Mouse (Mus musculus): Measurements from ENCODE around the gene Mt3. TPM values are rescaled to one million over a fixed set of nuclear protein-coding genes. Genes with fewer than 3 reads are reported as not detected.

Mt3 gene
- polyA plus RNA-seq, 1 experiment, result not detected

DNA sequence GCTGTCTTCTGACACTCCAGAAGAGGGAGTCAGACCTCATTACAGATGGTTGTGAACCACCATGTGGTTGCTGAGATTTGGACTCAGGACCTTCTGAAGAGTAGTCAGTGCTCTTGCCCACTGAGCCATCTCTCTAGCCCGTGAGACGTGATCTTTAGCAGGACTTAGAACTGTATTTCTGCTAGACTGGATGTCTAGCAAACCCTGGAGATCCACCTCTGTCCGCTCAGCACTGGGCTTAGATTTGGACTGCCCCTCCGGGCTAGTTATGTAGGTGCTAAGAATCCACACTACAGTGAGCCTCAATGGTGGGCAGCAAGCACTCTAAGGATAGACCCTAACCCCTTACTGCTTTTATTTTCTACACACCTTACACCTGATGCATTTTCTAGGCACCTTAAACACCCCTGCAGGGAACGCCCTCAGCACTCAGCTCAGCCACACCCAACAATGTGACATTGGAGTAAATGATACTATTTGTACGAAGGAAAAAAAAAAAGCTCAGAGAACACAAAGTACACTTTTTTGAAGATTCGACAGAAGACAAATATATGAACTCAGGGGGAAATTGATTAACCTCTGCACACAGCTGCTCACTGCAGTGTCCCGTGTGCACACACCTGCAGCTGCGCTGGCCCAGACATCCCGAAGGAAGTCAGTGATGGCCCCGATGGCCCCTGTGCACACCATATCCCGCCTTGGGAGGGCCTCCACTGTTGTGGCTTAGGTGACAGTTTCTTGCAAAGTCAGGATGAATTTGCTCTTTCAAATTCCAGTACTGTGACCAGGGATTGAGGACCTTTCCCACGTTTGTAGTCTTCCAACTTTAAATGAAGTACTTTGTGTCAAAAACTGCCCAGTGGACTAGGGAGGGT, 29.9 kb downstream of the Mt3 start:
- Histone ChIP-seq H3K27me3 (ENCODE audit: control insufficient read depth, insufficient read depth, insufficient read length) (no peaks in the 10 kb centered on the region), H3ac (ENCODE audit: control insufficient read depth, insufficient read length, low read depth) (no peak overlapping the region), H3K79me3 (ENCODE audit: low read depth) (peaks cover 5% of the 10 kb centered on the region), H3K79me2 (ENCODE audit: control insufficient read depth, insufficient read depth) (peaks cover 17% of the 10 kb centered on the region), H3K36me3 (ENCODE audit: control insufficient read depth, insufficient read depth) (peaks cover 8% of the 10 kb centered on the region), H3K4me3 (ENCODE audit: insufficient read depth, poor library complexity, severe bottlenecking) (no peak overlapping the region)
- TF ChIP-seq CTCF (IDR thresholded peaks at IDR 0.05; ENCODE audit: control insufficient read depth, insufficient read depth, insufficient read length), result no peak
- TF ChIP-seq MYOD1 (IDR thresholded peaks at IDR 0.05; ENCODE audit: control insufficient read depth, insufficient read length, low read depth), result no peak
- no peak for TF ChIP-seq CEBPB (IDR thresholded peaks at IDR 0.05; ENCODE audit: low read depth)
- TF ChIP-seq MYOG (IDR thresholded peaks at IDR 0.05; ENCODE audit: control insufficient read depth, extremely low read depth, insufficient read length), result no peak
- TF ChIP-seq USF1 (IDR thresholded peaks at IDR 0.05; ENCODE audit: low read depth), result no peak
- no peak for TF ChIP-seq FOSL1 (IDR thresholded peaks at IDR 0.05; ENCODE audit: insufficient read depth, low read length, poor library complexity, severe bottlenecking)
- TF ChIP-seq MAX (IDR thresholded peaks at IDR 0.05), result no peak

DNA sequence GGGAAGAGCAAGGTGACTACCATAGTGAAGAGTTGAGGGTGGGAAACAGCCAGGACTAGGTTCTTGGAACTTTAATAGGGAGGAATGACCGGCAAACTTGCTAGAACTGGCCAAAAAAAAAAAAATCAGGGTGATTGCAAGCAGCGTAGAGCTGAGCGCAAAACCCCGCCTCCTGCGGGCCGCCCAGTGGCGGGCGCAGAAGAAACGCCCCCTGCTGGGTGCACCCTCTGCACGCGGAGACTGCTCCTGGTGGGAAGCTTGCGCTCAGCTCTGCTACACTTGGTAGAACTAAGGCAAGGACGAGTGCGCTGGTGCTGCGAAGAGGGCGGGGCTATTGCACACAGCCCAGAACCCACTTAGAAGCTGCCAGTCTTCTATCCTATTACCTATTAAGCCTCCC, 30.7 kb downstream of the Mt3 start:
- no peak overlapping the region for H3K4me3 ChIP-seq (ENCODE audit: insufficient read depth, poor library complexity, severe bottlenecking)
- no peaks in the 10 kb centered on the region for H3K27me3 ChIP-seq (ENCODE audit: control insufficient read depth, insufficient read depth, insufficient read length)
- H3K79me2 ChIP-seq (ENCODE audit: control insufficient read depth, insufficient read depth), result peaks cover 17% of the 10 kb centered on the region
- TF ChIP-seq USF1 (IDR thresholded peaks at IDR 0.05; ENCODE audit: low read depth) (no peak), CTCF (IDR thresholded peaks at IDR 0.05; ENCODE audit: control insufficient read depth, insufficient read depth, insufficient read length) (peak; percentile 83), MAX (IDR thresholded peaks at IDR 0.05) (peak; percentile 44)
- H3K36me3 ChIP-seq (ENCODE audit: control insufficient read depth, insufficient read depth), result peaks cover 8% of the 10 kb centered on the region
- peak overlapping the region; percentile 10 for H3ac ChIP-seq (ENCODE audit: control insufficient read depth, insufficient read length, low read depth)
- H3K79me3 ChIP-seq (ENCODE audit: low read depth), result peaks cover 5% of the 10 kb centered on the region

DNA sequence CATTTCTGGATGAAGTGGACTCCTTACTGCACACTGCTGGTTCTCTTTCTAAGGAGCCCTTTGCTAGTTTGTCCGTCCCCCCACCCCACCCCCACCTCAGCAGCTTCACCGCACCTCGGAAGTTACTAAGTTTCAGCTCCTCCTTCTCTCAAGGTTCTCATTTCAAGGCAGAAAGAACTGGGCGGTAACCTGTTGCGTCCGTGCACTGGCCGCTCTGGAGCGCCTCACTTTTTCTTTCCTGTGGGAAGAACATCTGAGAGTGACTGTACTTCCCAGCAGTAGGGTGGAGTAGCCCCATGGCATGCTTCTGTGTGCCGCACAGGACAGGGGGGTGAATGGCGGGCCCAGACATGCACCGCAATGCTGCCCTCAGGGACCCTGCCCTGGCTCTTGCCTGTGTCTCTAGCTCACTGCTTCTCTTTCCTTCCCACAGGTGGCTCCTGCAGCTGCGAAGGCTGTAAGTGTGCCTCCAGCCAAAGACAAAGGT, 32.0 kb downstream of the Mt3 start:
- Histone ChIP-seq H3K79me3 (ENCODE audit: low read depth) (peaks cover 5% of the 10 kb centered on the region), H3ac (ENCODE audit: control insufficient read depth, insufficient read length, low read depth) (no peak overlapping the region), H3K36me3 (ENCODE audit: control insufficient read depth, insufficient read depth) (peaks cover 8% of the 10 kb centered on the region), H3K4me3 (ENCODE audit: insufficient read depth, poor library complexity, severe bottlenecking) (no peak overlapping the region), H3K27me3 (ENCODE audit: control insufficient read depth, insufficient read depth, insufficient read length) (no peaks in the 10 kb centered on the region), H3K79me2 (ENCODE audit: control insufficient read depth, insufficient read depth) (peaks cover 14% of the 10 kb centered on the region)
- TF ChIP-seq FOSL1 (IDR thresholded peaks at IDR 0.05; ENCODE audit: insufficient read depth, low read length, poor library complexity, severe bottlenecking), result no peak
- TF ChIP-seq USF1 (IDR thresholded peaks at IDR 0.05; ENCODE audit: low read depth), result no peak
- TF ChIP-seq MAX (IDR thresholded peaks at IDR 0.05), result no peak
- TF ChIP-seq CEBPB (IDR thresholded peaks at IDR 0.05; ENCODE audit: low read depth), result no peak
- TF ChIP-seq MYOD1 (IDR thresholded peaks at IDR 0.05; ENCODE audit: control insufficient read depth, insufficient read length, low read depth), result no peak
- no peak for TF ChIP-seq CTCF (IDR thresholded peaks at IDR 0.05; ENCODE audit: control insufficient read depth, insufficient read depth, insufficient read length)
- no peak for TF ChIP-seq MYOG (IDR thresholded peaks at IDR 0.05; ENCODE audit: control insufficient read depth, extremely low read depth, insufficient read length)

DNA sequence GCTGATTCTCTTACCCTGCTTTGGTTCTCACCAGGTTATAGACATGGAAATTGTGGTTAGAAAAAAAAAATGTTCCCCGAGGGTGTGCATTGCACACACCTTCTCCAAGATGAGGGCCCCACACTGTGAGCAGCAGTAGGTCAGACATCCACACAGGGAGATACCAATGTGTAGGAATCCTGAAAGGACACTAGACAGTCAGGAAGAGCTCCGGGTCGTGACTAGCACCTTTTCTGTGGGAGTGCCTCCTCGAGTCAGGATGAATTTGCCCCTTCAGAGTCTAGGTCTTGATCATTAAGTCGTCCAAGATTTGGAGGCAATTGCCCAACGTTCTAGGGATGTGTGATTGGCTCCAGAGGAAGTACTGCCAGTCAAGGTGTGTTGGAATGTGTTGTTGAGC, 33.4 kb downstream of the Mt3 start:
- Histone ChIP-seq H3K79me3 (ENCODE audit: low read depth) (no peaks in the 10 kb centered on the region), H3K27me3 (ENCODE audit: control insufficient read depth, insufficient read depth, insufficient read length) (no peaks in the 10 kb centered on the region), H3K4me3 (ENCODE audit: insufficient read depth, poor library complexity, severe bottlenecking) (no peak overlapping the region), H3K36me3 (ENCODE audit: control insufficient read depth, insufficient read depth) (no peaks in the 10 kb centered on the region), H3ac (ENCODE audit: control insufficient read depth, insufficient read length, low read depth) (no peak overlapping the region), H3K79me2 (ENCODE audit: control insufficient read depth, insufficient read depth) (peaks cover under 1% of the 10 kb centered on the region)
- TF ChIP-seq CEBPB (IDR thresholded peaks at IDR 0.05; ENCODE audit: low read depth) (no peak), MAX (IDR thresholded peaks at IDR 0.05) (no peak), USF1 (IDR thresholded peaks at IDR 0.05; ENCODE audit: low read depth) (no peak), FOSL1 (IDR thresholded peaks at IDR 0.05; ENCODE audit: insufficient read depth, low read length, poor library complexity, severe bottlenecking) (no peak), CTCF (IDR thresholded peaks at IDR 0.05; ENCODE audit: control insufficient read depth, insufficient read depth, insufficient read length) (no peak), MYOD1 (IDR thresholded peaks at IDR 0.05; ENCODE audit: control insufficient read depth, insufficient read length, low read depth) (no peak), MYOG (IDR thresholded peaks at IDR 0.05; ENCODE audit: control insufficient read depth, extremely low read depth, insufficient read length) (no peak)

- Histone ChIP-seq H3K79me2 (ENCODE audit: control insufficient read depth, insufficient read depth) (no peaks in the 10 kb centered on the region), H3K36me3 (ENCODE audit: control insufficient read depth, insufficient read depth) (no peaks in the 10 kb centered on the region), H3K27me3 (ENCODE audit: control insufficient read depth, insufficient read depth, insufficient read length) (no peaks in the 10 kb centered on the region), H3K79me3 (ENCODE audit: low read depth) (no peaks in the 10 kb centered on the region), H3K4me3 (ENCODE audit: insufficient read depth, poor library complexity, severe bottlenecking) (no peak overlapping the region), H3ac (ENCODE audit: control insufficient read depth, insufficient read length, low read depth) (no peak overlapping the region)
- peak; percentile 52 for TF ChIP-seq CTCF (IDR thresholded peaks at IDR 0.05; ENCODE audit: control insufficient read depth, insufficient read depth, insufficient read length)
- no peak for TF ChIP-seq MYOD1 (IDR thresholded peaks at IDR 0.05; ENCODE audit: control insufficient read depth, insufficient read length, low read depth)
Observed at GRCm38 (mm10) chr8:94186542-94186941, 34.1 kb downstream of the Mt3 start.
